Mouse (Mus musculus) brain, embryonic 14.5 days (tissue): Measurements from ENCODE around the gene Gsk3a.

Experiments used
- CTCF ChIP-seq: fragments of 200-500 bp; IDR thresholded peaks from 2 replicates; pipeline ENCODE4 v1.5.1; 2012; ENCODE audit warnings: inconsistent platforms, mild to moderate bottlenecking, moderate library complexity, borderline replicate concordance; ENCODE audit not compliant: insufficient read depth, insufficient read length; ENCODE audit errors: extremely low read depth
- POLR2A ChIP-seq: fragments of 200-500 bp; IDR thresholded peaks from 2 replicates; pipeline ENCODE4 v1.6.1; 2012; ENCODE audit warnings: mild to moderate bottlenecking, inconsistent platforms, borderline replicate concordance; ENCODE audit not compliant: poor library complexity, insufficient read depth, insufficient read length, severe bottlenecking; ENCODE audit errors: extremely low read depth

DNA sequence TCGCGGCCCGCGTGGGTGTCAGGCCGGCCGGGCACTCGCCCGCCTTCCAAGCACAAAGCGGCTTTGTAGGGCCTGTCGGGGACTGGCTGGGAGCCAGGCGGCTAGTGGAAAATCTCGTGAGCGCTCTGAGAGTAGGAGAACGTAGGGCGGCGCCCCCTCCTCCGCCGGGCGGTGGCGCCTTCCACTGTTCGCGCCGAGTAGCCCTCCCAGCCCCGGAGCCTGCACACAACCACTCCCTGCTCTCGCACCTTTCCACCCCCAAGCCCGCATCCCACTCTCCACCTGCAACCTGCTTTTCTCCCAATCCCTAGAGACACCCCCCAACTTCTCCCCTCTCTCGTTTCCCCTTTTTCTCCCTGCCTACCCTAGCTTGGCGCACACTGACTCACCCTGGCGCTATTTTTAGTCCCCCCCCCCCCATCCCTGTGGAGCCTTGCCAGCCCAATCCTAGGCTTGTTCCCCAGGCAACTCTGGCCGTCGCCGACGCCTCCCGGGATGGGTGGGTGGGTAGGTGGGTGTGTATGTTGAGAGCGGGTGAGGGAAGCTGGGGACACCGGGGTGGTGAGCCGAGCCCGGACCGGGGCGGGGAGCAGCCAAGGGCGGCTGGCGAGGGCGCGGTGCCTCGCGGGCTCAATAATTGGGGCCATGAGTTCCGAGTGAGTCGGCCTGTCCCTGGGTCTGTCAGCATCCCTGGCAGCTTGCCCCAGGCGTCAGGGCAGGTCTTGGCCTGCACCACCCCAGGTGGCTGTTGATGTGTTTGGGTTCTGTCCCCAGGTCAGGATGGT lies 41.6 kb upstream of the Gsk3a start:
- TF ChIP-seq POLR2A (no peak), CTCF (peak; percentile 26; the same call in 1 of the 2 replicates)
